Mouse (Mus musculus) thymus, postnatal 0 days (tissue): ENCODE results near the gene Fyb. TPM values are rescaled to one million over a fixed set of nuclear protein-coding genes. Genes with fewer than 3 reads are reported as not detected.
A peak's percentile ranks its signal among the peaks of the same experiment; 100 is the strongest.

Source experiments
- DNase-seq: peaks from one replicate; pipeline ENCODE4 v3.0.0-alpha.2; 2015; ENCODE audit warnings: low spot score
- polyA plus RNA-seq: library from polyadenylated mRNA; unstranded; fragments of >200 nt; fragmentation: Nextera tagmentation; extraction: Ambion mirVana; gene quantifications from 2 replicates; pipeline ENCODE4 v1.2.1, GENCODE M21; 2015

Fyb gene
- polyA plus RNA-seq, 1 experiment from 2014 or later: 242 TPM

GRCm38 (mm10) chr15:6598626-6599025 lies 76.0 kb downstream of the Fyb start:
- DNase-seq: peak; percentile 1

- peak; percentile 27 for DNase-seq
These were observed 77.7 kb downstream of the Fyb start for GRCm38 (mm10) chr15:6600314-6600713.

GRCm38 (mm10) chr15:6601330-6601729 lies 78.7 kb downstream of the Fyb start:
- peak; percentile 78 for DNase-seq

GRCm38 (mm10) chr15:6602003-6602402 lies 79.3 kb downstream of the Fyb start:
- peak; percentile 63 for DNase-seq

- no peak for DNase-seq
These were observed 88.0 kb downstream of the Fyb start for GRCm38 (mm10) chr15:6610703-6611102.

- no peak for DNase-seq
These were observed 90.2 kb downstream of the Fyb start for GRCm38 (mm10) chr15:6612835-6613234.

- no peak for DNase-seq
These were observed 93.9 kb downstream of the Fyb start for GRCm38 (mm10) chr15:6616382-6617149.

GRCm38 (mm10) chr15:6619558-6620316 lies 97.1 kb downstream of the Fyb start:
- no peak for DNase-seq

GRCm38 (mm10) chr15:6622512-6622911 lies 99.9 kb downstream of the Fyb start:
- peak; percentile 85 for DNase-seq

- peak; percentile 28 for DNase-seq
These were observed 101.0 kb downstream of the Fyb start for GRCm38 (mm10) chr15:6623529-6624228.

GRCm38 (mm10) chr15:6624365-6625182 lies 101.9 kb downstream of the Fyb start:
- peak; percentile 77 for DNase-seq

- DNase-seq: peak; percentile 78
These were observed 103.0 kb downstream of the Fyb start for GRCm38 (mm10) chr15:6625607-6626033.

GRCm38 (mm10) chr15:6626123-6626522 lies 103.5 kb downstream of the Fyb start:
- no peak for DNase-seq

GRCm38 (mm10) chr15:6628431-6629077 lies 105.9 kb downstream of the Fyb start:
- DNase-seq: no peak

GRCm38 (mm10) chr15:6629174-6629573 lies 106.5 kb downstream of the Fyb start:
- DNase-seq: no peak

GRCm38 (mm10) chr15:6635405-6635804 lies 112.8 kb downstream of the Fyb start:
- no peak for DNase-seq

- DNase-seq: no peak
These were observed 119.6 kb downstream of the Fyb start for GRCm38 (mm10) chr15:6642223-6642622.

GRCm38 (mm10) chr15:6645498-6645897 lies 122.8 kb downstream of the Fyb start:
- DNase-seq: no peak

GRCm38 (mm10) chr15:6647066-6647465 lies 124.4 kb downstream of the Fyb start:
- DNase-seq: no peak

- no peak for DNase-seq
These were observed 126.2 kb downstream of the Fyb start for GRCm38 (mm10) chr15:6648757-6649403.
